Mouse (Mus musculus): Measurements from ENCODE around the gene Axdnd1.

GRCm38 (mm10) chr1:156422856-156423255 lies 1.9 kb upstream of the Axdnd1 start:
- TF ChIP-seq CTCF (IDR thresholded peaks at IDR 0.05; ENCODE audit: borderline replicate concordance, control insufficient read depth, extremely low read depth, insufficient read depth, low read length, poor library complexity): no peak
- TF ChIP-seq POLR2A (IDR thresholded peaks at IDR 0.05; ENCODE audit: control insufficient read depth, extremely low read depth, insufficient read depth, low read length, poor library complexity): no peak
